Mouse (Mus musculus) liver, adult 2 months (tissue): ENCODE data around the gene Ushbp1. TPM values are rescaled to one million over a fixed set of nuclear protein-coding genes. Genes with fewer than 3 reads are reported as not detected.

Experiments used
- polyA plus RNA-seq: library from polyadenylated mRNA; depleted of rRNA; stranded (reverse); fragments of >200 nt; gene quantifications from 2 replicates; pipeline ENCODE4 v1.2.3, GENCODE M21; 2012; rRNA removed
- total RNA-seq: library from RNA; depleted of rRNA; stranded (reverse); fragments of >200 nt; gene quantifications from 2 replicates; pipeline ENCODE4 v1.2.3, GENCODE M21; 2014; rRNA removed

Ushbp1 gene
- total and polyA plus RNA-seq, 2 experiments = 7.9 to 13.6 TPM

Other genes starting within 250 kb of the Ushbp1 start
- 8.6 and 12.8 TPM in 2 replicates for gene Myo9b, start 123.1 kb downstream of the Ushbp1 start, total RNA-seq
- gene Myo9b, start 123.1 kb downstream of the Ushbp1 start, polyA plus RNA-seq = 6.6 and 7.6 TPM in 2 replicates
- 4.0 and 5.8 TPM in 2 replicates for gene Haus8, start 122.9 kb downstream of the Ushbp1 start, total RNA-seq
- gene Haus8, start 122.9 kb downstream of the Ushbp1 start, polyA plus RNA-seq = 2.1 and 2.8 TPM in 2 replicates
- gene Use1, start 29.0 kb downstream of the Ushbp1 start, total RNA-seq = 76.6 and 82.2 TPM in 2 replicates
- gene Use1, start 29.0 kb downstream of the Ushbp1 start, polyA plus RNA-seq = 60.2 and 69.9 TPM in 2 replicates
- gene Ocel1, start 24.5 kb downstream of the Ushbp1 start, total RNA-seq = 8.0 and 8.1 TPM in 2 replicates
- gene Ocel1, start 24.5 kb downstream of the Ushbp1 start, polyA plus RNA-seq = 9.2 and 17.1 TPM in 2 replicates
- 73.9 and 117 TPM in 2 replicates for gene Nr2f6, start 13.8 kb downstream of the Ushbp1 start, total RNA-seq
- 319 and 341 TPM in 2 replicates for gene Nr2f6, start 13.8 kb downstream of the Ushbp1 start, polyA plus RNA-seq
- gene Babam1, start 1.1 kb upstream of the Ushbp1 start, total RNA-seq = 42.7 and 44.8 TPM in 2 replicates
- gene Babam1, start 1.1 kb upstream of the Ushbp1 start, polyA plus RNA-seq = 98.5 and 106 TPM in 2 replicates
- gene Ankle1, start 10.2 kb upstream of the Ushbp1 start, total RNA-seq = 0.09 and 0.34 TPM in 2 replicates
- gene Ankle1, start 10.2 kb upstream of the Ushbp1 start, polyA plus RNA-seq = 0.11 and 0.22 TPM in 2 replicates
- gene Abhd8, start 67.9 kb upstream of the Ushbp1 start, total RNA-seq = 3.1 and 5.0 TPM in 2 replicates
- 6.7 and 11.7 TPM in 2 replicates for gene Abhd8, start 67.9 kb upstream of the Ushbp1 start, polyA plus RNA-seq
- 35.1 and 48.2 TPM in 2 replicates for gene Mrpl34, start 69.2 kb upstream of the Ushbp1 start, total RNA-seq
- 104 and 123 TPM in 2 replicates for gene Mrpl34, start 69.2 kb upstream of the Ushbp1 start, polyA plus RNA-seq
- 7.7 and 8.3 TPM in 2 replicates for gene Dda1, start 73.4 kb upstream of the Ushbp1 start, total RNA-seq
- gene Dda1, start 73.4 kb upstream of the Ushbp1 start, polyA plus RNA-seq = 32.5 and 34.1 TPM in 2 replicates
- gene Ano8, start 90.2 kb upstream of the Ushbp1 start, total RNA-seq = 2.3 and 3.8 TPM in 2 replicates
- 3.7 and 5.2 TPM in 2 replicates for gene Ano8, start 90.2 kb upstream of the Ushbp1 start, polyA plus RNA-seq
- gene Gtpbp3, start 92.3 kb upstream of the Ushbp1 start, total RNA-seq = 11.6 and 12.7 TPM in 2 replicates
- 12.9 and 15.5 TPM in 2 replicates for gene Gtpbp3, start 92.3 kb upstream of the Ushbp1 start, polyA plus RNA-seq
- 15.3 and 22.8 TPM in 2 replicates for gene Plvap, start 116.0 kb upstream of the Ushbp1 start, total RNA-seq
- gene Plvap, start 116.0 kb upstream of the Ushbp1 start, polyA plus RNA-seq = 128 and 132 TPM in 2 replicates
- not detected in 2 replicates for gene Ccdc194, start 129.9 kb upstream of the Ushbp1 start, total RNA-seq
- 0.05 TPM in 1 of 2 replicates, not detected in the other for gene Ccdc194, start 129.9 kb upstream of the Ushbp1 start, polyA plus RNA-seq
- 603 and 678 TPM in 2 replicates for gene Bst2, start 141.7 kb upstream of the Ushbp1 start, total RNA-seq
- 798 and 871 TPM in 2 replicates for gene Bst2, start 141.7 kb upstream of the Ushbp1 start, polyA plus RNA-seq
- gene Mvb12a, start 147.1 kb upstream of the Ushbp1 start, total RNA-seq = 98.9 and 105 TPM in 2 replicates
- gene Mvb12a, start 147.1 kb upstream of the Ushbp1 start, polyA plus RNA-seq = 164 and 165 TPM in 2 replicates
- 0.46 and 0.47 TPM in 2 replicates for gene Tmem221, start 163.1 kb upstream of the Ushbp1 start, total RNA-seq
- gene Tmem221, start 163.1 kb upstream of the Ushbp1 start, polyA plus RNA-seq = 0.14 and 0.55 TPM in 2 replicates
- gene Nxnl1, start 170.8 kb upstream of the Ushbp1 start, total RNA-seq = not detected in 2 replicates
- not detected in 2 replicates for gene Nxnl1, start 170.8 kb upstream of the Ushbp1 start, polyA plus RNA-seq
- 6.8 and 7.2 TPM in 2 replicates for gene Slc27a1, start 173.1 kb upstream of the Ushbp1 start, total RNA-seq
- 12.5 and 15.7 TPM in 2 replicates for gene Slc27a1, start 173.1 kb upstream of the Ushbp1 start, polyA plus RNA-seq
- gene Pgls, start 196.4 kb upstream of the Ushbp1 start, total RNA-seq = 111 and 113 TPM in 2 replicates
- 119 and 124 TPM in 2 replicates for gene Pgls, start 196.4 kb upstream of the Ushbp1 start, polyA plus RNA-seq
- 0.92 and 1.3 TPM in 2 replicates for gene Fam129c, start 201.8 kb upstream of the Ushbp1 start, total RNA-seq
- gene Fam129c, start 201.8 kb upstream of the Ushbp1 start, polyA plus RNA-seq = 0.73 and 2.1 TPM in 2 replicates
- gene Colgalt1, start 215.2 kb upstream of the Ushbp1 start, total RNA-seq = 43.2 and 55.0 TPM in 2 replicates
- 65.3 and 77.3 TPM in 2 replicates for gene Colgalt1, start 215.2 kb upstream of the Ushbp1 start, polyA plus RNA-seq